Mouse (Mus musculus): ENCODE results near the gene Aldoc.

DNA sequence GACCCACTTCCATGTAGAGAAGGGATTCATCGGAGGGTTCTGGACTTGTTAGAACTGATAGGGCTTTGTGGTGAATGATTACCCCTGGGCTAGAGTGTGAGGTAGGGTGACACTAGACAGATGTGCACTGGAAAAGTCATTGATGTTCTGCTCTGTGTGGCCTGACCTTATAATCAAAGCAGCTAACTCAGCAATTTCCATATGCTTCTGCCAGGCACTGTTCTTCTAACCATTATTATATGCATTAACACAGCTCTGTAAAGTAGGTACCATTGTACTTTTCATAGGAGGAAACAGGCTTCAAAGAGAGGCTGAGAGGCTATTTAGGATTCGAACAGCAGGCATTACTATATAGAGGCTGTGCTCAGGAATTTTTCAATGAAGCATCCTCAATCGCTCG is 4.4 kb downstream of the Aldoc start:
- TF ChIP-seq POLR2A (IDR thresholded peaks at IDR 0.05; ENCODE audit: low read depth, low read length) (no peak), CTCF (IDR thresholded peaks at IDR 0.05; ENCODE audit: extremely low read depth, insufficient read depth, insufficient read length, insufficient replicate concordance) (no peak)
